Mouse (Mus musculus) cortical plate, adult 2 months (tissue): Measurements from ENCODE around the gene Ggact.

Experiments used
- CTCF ChIP-seq: fragments of 200-500 bp; IDR thresholded peaks from 2 replicates; pipeline ENCODE4 v1.5.1; 2011; ENCODE audit warnings: mild to moderate bottlenecking, control low read depth, low read length; ENCODE audit not compliant: insufficient read depth; ENCODE audit errors: extremely low read depth
- POLR2A ChIP-seq: fragments of 200-500 bp; IDR thresholded peaks from 2 replicates; pipeline ENCODE4 v1.6.1; 2011; ENCODE audit warnings: mild to moderate bottlenecking, low read length, control low read depth; ENCODE audit not compliant: insufficient read depth; ENCODE audit errors: extremely low read depth

DNA sequence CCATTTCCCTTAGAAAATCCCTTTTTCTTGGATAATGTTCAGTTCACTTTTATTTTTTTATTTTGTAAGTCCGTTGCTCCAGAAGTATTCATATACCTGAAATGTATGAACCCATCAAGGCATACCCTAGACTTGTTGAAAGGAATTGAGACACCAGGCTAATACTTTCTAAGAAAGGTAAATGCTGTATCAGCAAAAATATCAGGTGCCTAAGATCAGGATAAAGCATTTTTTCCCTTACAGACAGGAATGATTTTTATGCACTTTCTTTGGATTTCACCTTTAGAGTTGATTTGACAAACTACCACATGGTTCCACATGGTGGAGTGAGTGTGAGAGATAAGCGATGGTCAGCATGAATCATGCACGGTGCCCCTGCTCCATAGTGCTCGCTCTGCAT lies 120.2 kb downstream of the Ggact start:
- TF ChIP-seq POLR2A (no peak), CTCF (no peak)
